Mouse (Mus musculus) midbrain, embryonic 16.5 days (tissue): ENCODE measurements at regions not wholly inside any gene's neighbourhood (a gene's known extent, or its start where the extent isn't known, plus 50 kb on each side); places are given as distances from the start of the nearest gene placed in this dataset.
A peak's percentile ranks its signal among the peaks of the same experiment; 100 is the strongest.

Experiments used
- ATAC-seq: fragments of 200-750 bp; cut with Nextera tagmentation; 2 replicates; pipeline ENCODE4 v1.8.0; 2017; ENCODE audit warnings: moderate TSS enrichment
- H3K27ac ChIP-seq: fragments of 300-500 bp; sonication (generic); 2 replicates; pipeline ENCODE4 v1.5.1; 2014; ENCODE audit warnings: mild to moderate bottlenecking, low read length, mixed read lengths
- H3K27me3 ChIP-seq: fragments of 300-500 bp; sonication (generic); 2 replicates; pipeline ENCODE4 v1.6.1; 2014; ENCODE audit warnings: low read depth, low read length, mixed read lengths; ENCODE audit not compliant: control insufficient read depth, insufficient read depth
- H3K36me3 ChIP-seq: fragments of 300-500 bp; sonication (generic); 2 replicates; pipeline ENCODE4 v1.6.1; 2014; ENCODE audit warnings: mild to moderate bottlenecking, low read length, moderate library complexity, mixed read lengths; ENCODE audit not compliant: control insufficient read depth, insufficient read depth
- H3K4me1 ChIP-seq: fragments of 300-500 bp; sonication (generic); 2 replicates; pipeline ENCODE4 v1.6.1; 2014; ENCODE audit warnings: mild to moderate bottlenecking, low read length, mixed read lengths; ENCODE audit not compliant: control insufficient read depth, insufficient read depth
- H3K4me2 ChIP-seq: fragments of 300-500 bp; sonication (generic); 2 replicates; pipeline ENCODE4 v1.6.1; 2014; ENCODE audit warnings: mild to moderate bottlenecking, low read length, mixed read lengths
- H3K4me3 ChIP-seq: fragments of 300-500 bp; sonication (generic); 2 replicates; pipeline ENCODE4 v1.5.1; 2014; ENCODE audit warnings: low read depth, mild to moderate bottlenecking, low read length, moderate library complexity, mixed read lengths
- H3K9ac ChIP-seq: fragments of 300-500 bp; sonication (generic); 2 replicates; pipeline ENCODE4 v1.6.1; 2014; ENCODE audit warnings: low read depth, low read length, mixed read lengths
- H3K9me3 ChIP-seq: fragments of 300-500 bp; sonication (generic); replicated peaks from 2 replicates; pipeline ENCODE4 v1.6.1; 2014; ENCODE audit warnings: mild to moderate bottlenecking, low read length, mixed read lengths; ENCODE audit not compliant: control insufficient read depth, poor library complexity, severe bottlenecking
- WGBS: fragments of 180-500 bp; shearing (Covaris S2); extraction: QIAGEN DNeasy Blood & Tissue Kit; methylation state at CpG from one replicate; pipeline ENCODE4 v1.1.7; 2014; 5-methylcytosine and 5-hydroxymethylcytosine counted together

DNA sequence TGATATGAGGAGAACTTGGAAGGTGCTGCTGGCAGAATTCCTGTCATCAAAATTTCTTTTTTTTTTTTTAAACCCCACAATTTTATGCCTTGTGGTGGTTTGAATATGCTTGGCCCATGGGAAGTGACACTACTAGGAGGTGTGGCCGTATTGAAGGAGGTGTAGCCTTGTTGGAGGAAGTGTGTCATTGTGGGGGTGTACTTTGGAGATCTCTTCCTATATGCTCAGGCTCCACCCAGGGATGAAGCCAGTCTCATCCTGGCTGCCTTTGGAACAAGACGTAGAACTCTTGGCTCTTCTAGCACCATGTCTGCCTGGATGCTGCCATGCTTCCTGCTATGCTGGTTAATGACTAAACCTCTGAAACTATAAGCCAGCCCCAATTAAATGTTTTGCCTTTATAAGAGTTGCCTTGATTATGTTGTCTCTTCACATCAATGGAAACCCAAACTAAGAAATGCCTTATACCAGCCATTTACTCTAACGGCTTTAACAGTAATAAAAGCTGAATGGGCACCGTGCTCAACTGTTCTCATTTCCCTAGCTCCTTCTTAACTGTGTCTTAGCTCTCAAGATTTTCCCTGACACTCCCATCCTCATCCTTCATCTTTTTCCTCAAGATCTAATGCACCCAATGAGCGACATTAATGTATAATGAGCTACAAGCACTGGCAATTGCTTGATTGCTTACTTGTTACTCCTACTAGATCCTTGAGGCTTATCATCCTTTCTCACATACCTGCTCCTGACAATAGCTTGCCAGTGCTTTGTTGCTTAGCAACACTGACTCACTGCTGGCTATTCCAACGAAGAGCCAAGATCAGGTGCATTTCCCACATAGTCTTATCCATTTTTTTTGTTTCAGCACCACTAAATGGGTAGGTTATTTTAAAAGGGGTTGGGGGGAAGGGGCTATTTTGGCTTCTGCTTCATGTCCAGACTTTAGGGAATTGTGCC lies 61.7 kb upstream of the Hspb3 start:
- H3K4me3 ChIP-seq = no peak overlapping the region
- WGBS = 67% methylated on average over 6 of the region's 6 CpGs
- H3K9me3 ChIP-seq = no peaks in the 10 kb centered on the region

DNA sequence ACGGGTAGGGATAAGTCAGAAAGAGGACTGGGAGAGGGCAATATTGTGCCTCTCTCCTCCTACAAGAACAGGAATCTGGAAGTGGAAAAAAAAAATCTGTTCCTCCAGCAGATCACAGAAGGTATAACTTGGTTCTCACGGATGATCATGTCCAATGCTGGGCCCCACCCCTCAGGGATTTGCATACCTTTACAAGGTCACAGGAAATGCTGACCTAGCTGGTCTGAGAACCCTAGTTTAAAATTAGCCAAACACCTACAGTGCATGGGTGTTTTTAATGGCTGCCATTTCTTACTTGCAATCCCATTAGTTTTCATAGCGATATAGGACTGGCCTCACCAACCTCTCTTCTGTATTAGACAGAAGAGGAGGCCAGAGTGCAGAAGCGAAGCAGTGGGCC lies 51.8 kb upstream of the Hspb3 start:
- 85% methylated on average over 4 of the region's 4 CpGs for WGBS
- Histone ChIP-seq H3K9me3 (no peaks in the 10 kb centered on the region), H3K27ac (no peak overlapping the region)

More for the DNA sequence above, 61.7 kb upstream of the Hspb3 start:
- Histone ChIP-seq H3K27ac (peak overlapping the region; percentile 30), H3K36me3 (no peaks in the 10 kb centered on the region), H3K27me3 (no peaks in the 10 kb centered on the region), H3K9ac (no peak overlapping the region), H3K4me1 (peaks cover 8% of the 10 kb centered on the region), H3K4me2 (no peak overlapping the region)
- peak; percentile 95 for ATAC-seq

DNA sequence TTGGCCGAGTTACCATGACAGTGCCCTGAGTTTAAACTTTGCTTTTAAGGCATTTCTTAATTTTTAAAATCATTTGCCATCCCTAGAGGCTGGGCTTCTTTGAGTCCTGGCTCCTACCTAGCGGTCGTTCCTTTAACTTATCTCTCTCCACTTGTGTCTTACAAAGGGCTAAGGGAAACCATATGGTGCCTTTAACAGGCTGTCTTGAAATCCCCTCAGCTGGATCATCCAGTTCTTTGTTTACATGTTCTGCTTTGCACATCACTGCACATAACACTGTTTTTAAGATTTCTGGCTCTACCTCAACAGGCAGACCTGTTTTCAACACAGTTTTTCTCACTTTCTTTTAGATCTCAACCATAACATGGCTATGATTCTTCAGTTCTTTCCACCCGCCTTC lies 50.4 kb upstream of the Hspb3 start:
- 67% methylated on average over 4 of the region's 4 CpGs for WGBS
- ATAC-seq = no peak
- H3K4me2 ChIP-seq = no peak overlapping the region

More for the DNA sequence above, 51.8 kb upstream of the Hspb3 start:
- Histone ChIP-seq H3K4me2 (no peak overlapping the region), H3K27me3 (no peaks in the 10 kb centered on the region), H3K4me3 (no peak overlapping the region), H3K4me1 (no peaks in the 10 kb centered on the region), H3K36me3 (no peaks in the 10 kb centered on the region), H3K9ac (no peak overlapping the region)
- no peak for ATAC-seq

More for the DNA sequence above, 50.4 kb upstream of the Hspb3 start:
- Histone ChIP-seq H3K9me3 (no peaks in the 10 kb centered on the region), H3K27ac (no peak overlapping the region), H3K27me3 (no peaks in the 10 kb centered on the region), H3K4me3 (no peak overlapping the region), H3K4me1 (no peaks in the 10 kb centered on the region), H3K36me3 (no peaks in the 10 kb centered on the region), H3K9ac (no peak overlapping the region)
